8 mouse cellular contexts compared by ENCODE assay signal in the genomic region with DNA sequence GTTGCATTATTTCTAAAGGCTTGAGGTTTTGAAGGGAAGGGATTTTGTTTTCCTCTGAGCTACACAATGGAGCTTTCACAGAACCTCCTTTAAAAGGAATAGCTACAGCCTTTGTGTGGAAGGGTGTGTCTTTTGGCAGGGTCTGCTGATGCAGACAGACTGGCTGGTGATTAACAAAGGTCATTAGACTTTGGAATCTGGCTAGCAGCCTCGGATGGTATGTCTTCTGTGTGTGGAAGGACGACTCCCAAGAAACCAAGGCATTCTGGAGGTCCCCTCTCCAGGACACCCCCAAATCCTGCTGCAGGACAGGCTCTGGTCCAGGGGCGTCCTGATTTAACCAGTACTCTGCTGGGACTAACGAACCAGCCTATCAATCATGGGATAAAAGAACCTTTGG.
DNase-seq lines count a peak whose midpoint lies in the region; ATAC-seq and TF ChIP-seq lines count a peak whose summit lies in the region.

No protein-coding gene starts in this region.

- H3K4me1 ChIP-seq in cerebellum, adult 2 months (ENCODE audit: control insufficient read depth, insufficient read depth, low read length) = peaks cover 3% of the 10 kb centered on the region; the same call in 1 of the 2 replicates
- peaks cover 20% of the 10 kb centered on the region for H3K4me1 ChIP-seq in embryonic facial prominence, embryonic 14.5 days (ENCODE audit: control insufficient read depth, insufficient read depth, low read length)
- peaks cover 35% of the 10 kb centered on the region for H3K4me1 ChIP-seq in hindbrain, embryonic 12.5 days
- peaks cover 46% of the 10 kb centered on the region for H3K4me1 ChIP-seq in limb, embryonic 13.5 days
- H3K4me1 ChIP-seq in midbrain, postnatal 0 days (ENCODE audit: insufficient read depth, low read length) = peaks cover 24% of the 10 kb centered on the region; the same call in 1 of the 2 replicates

- H3K36me3 ChIP-seq in embryonic facial prominence, embryonic 14.5 days (ENCODE audit: control insufficient read depth, insufficient read depth, low read length) = peaks cover 41% of the 10 kb centered on the region
- peaks cover 33% of the 10 kb centered on the region for H3K36me3 ChIP-seq in hindbrain, embryonic 12.5 days
- peaks cover 37% of the 10 kb centered on the region for H3K36me3 ChIP-seq in limb, embryonic 13.5 days
- peaks cover 28% of the 10 kb centered on the region for H3K36me3 ChIP-seq in midbrain, postnatal 0 days (ENCODE audit: insufficient read depth, low read length)

- H3K4me2 ChIP-seq in embryonic facial prominence, embryonic 14.5 days (ENCODE audit: low read depth, low read length) = peak overlapping the region; percentile 46
- H3K4me2 ChIP-seq in hindbrain, embryonic 12.5 days (replicated peaks) = peak overlapping the region; percentile 32
- peak overlapping the region; percentile 51 for H3K4me2 ChIP-seq in limb, embryonic 13.5 days (replicated peaks)
- H3K4me2 ChIP-seq in midbrain, postnatal 0 days (ENCODE audit: low read depth, low read length, poor library complexity, severe bottlenecking) = peak overlapping the region; percentile 22; the same call in 1 of the 2 replicates

- peak overlapping the region; percentile 22; the same call in 1 of the 2 replicates for H3K9ac ChIP-seq in embryonic facial prominence, embryonic 14.5 days (ENCODE audit: low read depth, low read length)
- no peak overlapping the region for H3K9ac ChIP-seq in hindbrain, embryonic 12.5 days
- H3K9ac ChIP-seq in limb, embryonic 13.5 days = no peak overlapping the region
- peak overlapping the region; percentile 39; the same call in 1 of the 2 replicates for H3K9ac ChIP-seq in midbrain, postnatal 0 days (replicated peaks; ENCODE audit: low read length, poor library complexity, severe bottlenecking)

- H3K9me3 ChIP-seq in embryonic facial prominence, embryonic 14.5 days (ENCODE audit: control insufficient read depth, low read length) = no peaks in the 10 kb centered on the region
- no peaks in the 10 kb centered on the region for H3K9me3 ChIP-seq in hindbrain, embryonic 12.5 days (replicated peaks)
- no peaks in the 10 kb centered on the region for H3K9me3 ChIP-seq in limb, embryonic 13.5 days
- H3K9me3 ChIP-seq in midbrain, postnatal 0 days (ENCODE audit: low read length) = no peaks in the 10 kb centered on the region

- WGBS in cerebellum, adult 2 months = 21% methylated on average over 4 of the region's 4 CpGs
- 33% methylated on average over 4 of the region's 4 CpGs for WGBS in embryonic facial prominence, embryonic 14.5 days
- 17% methylated on average over 4 of the region's 4 CpGs for WGBS in hindbrain, embryonic 12.5 days
- 14% methylated on average over 4 of the region's 4 CpGs for WGBS in limb, embryonic 13.5 days
- WGBS in midbrain, postnatal 0 days = 6% methylated on average over 4 of the region's 4 CpGs

- no peak overlapping the region for H3K4me3 ChIP-seq in cerebellum, adult 2 months (replicated peaks; ENCODE audit: insufficient read depth, low read depth, low read length)
- 0 out of 2 replicates have a peak overlapping the region, but pooled peaks have one; percentile 3 for H3K4me3 ChIP-seq in embryonic facial prominence, embryonic 14.5 days (ENCODE audit: low read depth, low read length)
- H3K4me3 ChIP-seq in hindbrain, embryonic 12.5 days = no peak overlapping the region
- H3K4me3 ChIP-seq in limb, embryonic 13.5 days = peak overlapping the region; percentile 10; the same call in 1 of the 2 replicates
- H3K4me3 ChIP-seq in midbrain, postnatal 0 days (ENCODE audit: low read depth, low read length) = no peak overlapping the region

- H3K27ac ChIP-seq in cerebellum, adult 2 months (ENCODE audit: insufficient read depth, low read length) = peak overlapping the region; percentile 70; the same call in 1 of the 2 replicates
- peak overlapping the region; percentile 84 for H3K27ac ChIP-seq in embryonic facial prominence, embryonic 14.5 days (replicated peaks; ENCODE audit: low read depth, low read length)
- H3K27ac ChIP-seq in hindbrain, embryonic 12.5 days = peak overlapping the region; percentile 87
- H3K27ac ChIP-seq in limb, embryonic 13.5 days = peak overlapping the region; percentile 79
- H3K27ac ChIP-seq in midbrain, postnatal 0 days (ENCODE audit: low read depth, low read length) = peak overlapping the region; percentile 90

- no peaks in the 10 kb centered on the region for H3K27me3 ChIP-seq in cerebellum, adult 2 months (ENCODE audit: control insufficient read depth, insufficient read depth, low read length)
- no peaks in the 10 kb centered on the region for H3K27me3 ChIP-seq in embryonic facial prominence, embryonic 14.5 days (replicated peaks; ENCODE audit: control insufficient read depth, insufficient read depth, low read length)
- H3K27me3 ChIP-seq in hindbrain, embryonic 12.5 days = no peaks in the 10 kb centered on the region
- H3K27me3 ChIP-seq in limb, embryonic 13.5 days = no peaks in the 10 kb centered on the region
- no peaks in the 10 kb centered on the region for H3K27me3 ChIP-seq in midbrain, postnatal 0 days (ENCODE audit: insufficient read depth, low read length)

- ATAC-seq in embryonic facial prominence, embryonic 14.5 days (ENCODE audit: low read depth) = peak; percentile 60
- ATAC-seq in hindbrain, embryonic 12.5 days (ENCODE audit: low FRiP score) = peak; percentile 71
- no peak for ATAC-seq in limb, embryonic 13.5 days (ENCODE audit: low FRiP score, low read depth)
- peak; percentile 72 for ATAC-seq in midbrain, postnatal 0 days (ENCODE audit: low FRiP score)

- TF ChIP-seq CTCF in cerebellum, adult 2 months (IDR thresholded peaks at IDR 0.05; ENCODE audit: borderline replicate concordance, insufficient read depth, low read depth, low read length) = no peak
- no peak for TF ChIP-seq CTCF in midbrain, postnatal 0 days (IDR thresholded peaks at IDR 0.05)

- TF ChIP-seq POLR2A in cerebellum, adult 2 months (IDR thresholded peaks at IDR 0.05; ENCODE audit: borderline replicate concordance, insufficient read depth, low read length) = no peak

- DNase-seq in cerebellum, adult 2 months = peak; percentile 27 to 51
- no peak for DNase-seq in cerebellum, adult 11-12 months
- DNase-seq in embryonic facial prominence, embryonic 14.5 days (ENCODE audit: low spot score) = peak; percentile 64
- peak; percentile 71 for DNase-seq in midbrain, postnatal 0 days (ENCODE audit: low spot score)
- no peak for DNase-seq in B cell, adult 2 months
- DNase-seq in adrenal gland, adult 8-10 months = no peak

Comparison
In these comparisons a context has a peak if more than half of its experiments do, and no peak if none do; other contexts are left out.
1. DNase-seq: peak in cerebellum, adult 2 months (2 of 2), embryonic facial prominence, embryonic 14.5 days (single experiment) and midbrain, postnatal 0 days (single experiment); none in cerebellum, adult 11-12 months (single experiment), B cell, adult 2 months (0 of 2) and adrenal gland, adult 8-10 months (single experiment).
2. H3K4me3 ChIP-seq: peak in embryonic facial prominence, embryonic 14.5 days (single experiment) and limb, embryonic 13.5 days (single experiment); none in cerebellum, adult 2 months (single experiment), hindbrain, embryonic 12.5 days (single experiment) and midbrain, postnatal 0 days (single experiment).
3. H3K9ac ChIP-seq: peak in embryonic facial prominence, embryonic 14.5 days (single experiment) and midbrain, postnatal 0 days (single experiment); none in hindbrain, embryonic 12.5 days (single experiment) and limb, embryonic 13.5 days (single experiment).
4. Peak in every context shown above with its lines, with median percentiles within 50 percentile points of each other: H3K27ac ChIP-seq and H3K4me2 ChIP-seq.